Mouse (Mus musculus) cerebellum, postnatal 10 days (tissue): ENCODE measurements at regions not wholly inside any gene's neighbourhood (a gene's known extent, or its start where the extent isn't known, plus 50 kb on each side); places are given as distances from the start of the nearest gene placed in this dataset.

Experiments
- DNase-seq, 2 experiments: peaks; one replicate each; pipeline ENCODE4 v3.0.0; 2021; ENCODE audit warnings: mixed read lengths in 2 of 2

- no peak for DNase-seq
These were observed 117.8 kb upstream of the Topaz1 start for GRCm38 (mm10) chr9:122629171-122629904.

DNA sequence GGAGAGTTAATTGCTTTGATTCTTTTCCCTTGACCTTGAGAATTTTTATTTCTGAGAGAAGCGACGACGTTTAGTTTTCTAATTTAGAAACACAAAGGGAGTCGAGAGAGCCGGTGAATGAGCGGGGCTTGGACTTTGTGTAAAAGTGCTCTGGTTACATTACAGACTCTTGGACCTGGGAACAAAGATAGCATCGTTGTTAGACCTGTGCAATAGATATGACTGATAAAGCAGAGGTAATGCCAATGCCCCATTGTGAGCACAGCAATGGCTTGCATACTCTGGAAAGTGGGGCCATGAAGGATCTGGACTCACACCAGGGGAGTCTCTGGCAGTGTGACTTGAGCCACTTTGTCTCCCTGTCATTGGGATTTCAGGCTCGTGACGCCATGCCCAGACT lies 115.4 kb upstream of the Topaz1 start:
- DNase-seq, result peak; percentile 21 to 37

DNA sequence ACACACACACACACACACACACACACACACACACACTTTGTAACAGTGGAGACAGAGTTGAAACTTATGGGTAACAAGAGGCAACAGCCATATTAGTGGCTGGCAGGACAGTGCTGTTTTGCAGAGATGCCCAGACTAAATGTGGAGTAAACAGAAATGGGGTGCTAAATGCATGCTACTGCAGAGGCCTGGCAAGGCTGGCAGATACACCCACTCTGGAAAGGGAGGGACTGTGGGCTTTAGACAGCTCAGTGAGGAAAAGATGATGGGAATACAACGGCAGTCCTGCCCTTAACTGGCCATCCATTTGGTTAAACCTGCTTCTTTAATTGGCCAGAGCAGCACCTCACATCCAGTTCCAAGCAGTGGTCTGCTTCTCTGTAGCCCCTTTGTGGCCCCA lies 113.7 kb upstream of the Topaz1 start:
- no peak for DNase-seq

DNA sequence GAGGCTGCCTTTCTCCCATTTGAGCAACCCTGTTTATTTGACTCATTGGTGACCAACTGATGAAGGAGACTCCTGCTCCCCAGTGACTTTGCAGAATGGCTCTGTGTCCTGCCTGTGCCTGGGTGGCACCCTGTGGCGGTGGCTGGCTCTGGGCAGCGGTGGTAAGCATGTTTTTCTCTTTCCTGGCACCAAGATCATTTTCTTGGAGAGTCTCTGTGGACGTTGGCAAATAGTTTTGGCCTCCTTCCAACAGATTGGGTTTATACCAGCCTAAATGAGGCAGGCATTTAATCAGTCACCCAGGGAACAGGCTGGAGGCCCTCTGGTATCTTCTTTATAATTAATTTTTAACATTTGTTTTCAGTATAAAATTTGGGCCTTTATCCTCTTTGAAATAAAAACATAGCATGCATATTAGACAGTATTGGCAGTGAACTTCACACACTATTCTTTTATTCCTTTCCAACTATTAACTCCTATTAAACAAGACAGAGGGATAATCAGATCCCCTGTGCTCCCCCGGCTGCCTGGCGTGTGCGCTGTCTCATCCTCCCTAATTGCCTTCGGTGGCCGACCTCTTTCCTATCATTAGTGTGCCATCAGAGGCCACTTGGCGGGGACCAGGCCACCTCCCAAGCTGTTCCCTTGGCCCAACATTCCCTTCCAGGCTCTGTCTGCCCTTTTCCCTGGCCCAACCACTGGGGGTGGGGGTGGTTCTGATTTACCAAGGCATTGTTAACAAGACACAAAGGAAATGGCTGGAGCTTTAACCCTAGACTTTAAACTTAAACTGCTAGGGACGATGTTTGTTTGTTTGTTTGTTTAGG lies 111.8 kb upstream of the Topaz1 start:
- DNase-seq, result peak; percentile 85 to 88

DNA sequence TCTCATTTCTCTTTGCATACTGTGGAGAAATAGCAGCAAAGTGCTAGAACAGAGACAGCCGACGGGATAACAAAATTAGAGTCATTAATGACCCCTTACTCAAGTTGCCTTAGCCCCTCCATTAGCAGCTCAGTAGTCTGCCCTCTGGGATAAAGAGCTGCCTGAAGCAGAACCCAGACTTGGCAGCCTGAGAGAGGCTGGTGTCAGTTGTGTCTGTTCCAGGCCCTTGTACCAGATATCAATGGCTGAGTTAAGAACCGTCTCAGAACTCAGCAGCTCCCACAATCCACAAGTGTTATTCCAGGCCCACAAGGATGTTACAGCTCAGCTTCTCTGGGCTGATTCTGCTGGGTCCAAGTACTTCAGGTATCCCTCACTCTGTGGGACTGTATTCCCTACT lies 109.6 kb upstream of the Topaz1 start:
- peak; percentile 56 to 65 for DNase-seq

- no peak for DNase-seq
These were observed 107.9 kb upstream of the Topaz1 start for GRCm38 (mm10) chr9:122639239-122639638.

DNA sequence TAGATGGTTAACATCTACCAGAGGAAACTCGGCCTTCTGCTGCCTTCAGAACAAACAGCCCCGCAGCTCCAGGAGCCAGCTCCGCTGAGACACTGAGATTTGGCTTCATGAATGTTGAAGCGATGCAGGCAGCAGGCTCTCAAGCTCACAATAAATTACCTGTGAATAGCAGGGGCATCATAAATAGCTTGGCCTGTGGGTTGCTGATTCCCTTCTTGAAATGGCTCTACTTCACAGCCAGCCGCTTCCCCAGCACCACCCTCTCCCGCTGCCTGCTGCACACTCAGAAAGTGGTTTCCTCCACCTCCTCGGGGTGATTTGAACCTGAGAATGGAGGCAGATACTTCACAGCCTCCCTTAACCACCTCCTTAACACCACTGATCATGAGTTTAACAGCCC lies 104.2 kb upstream of the Topaz1 start:
- DNase-seq, result no peak

GRCm38 (mm10) chr9:122645569-122645968 lies 101.6 kb upstream of the Topaz1 start:
- no peak for DNase-seq

DNA sequence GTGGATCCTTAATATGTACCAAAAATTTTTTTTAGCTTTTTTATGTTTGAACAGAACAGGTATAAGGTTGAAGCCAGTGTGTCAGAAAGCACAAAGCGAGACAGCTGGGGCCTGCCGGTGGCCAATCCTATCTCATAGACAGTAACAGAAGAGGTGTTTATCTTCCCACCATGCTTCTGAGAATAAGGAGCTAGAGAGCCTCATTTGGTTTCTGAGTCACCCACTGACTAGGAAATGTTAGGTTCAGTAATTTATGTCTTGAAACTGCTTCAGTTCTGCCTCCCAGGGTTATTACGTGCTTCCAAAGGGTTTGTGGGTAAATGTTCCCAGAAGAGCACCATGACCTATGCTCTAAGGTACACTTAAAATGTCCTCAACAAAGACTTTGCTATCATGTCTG lies 96.3 kb upstream of the Topaz1 start:
- no peak for DNase-seq

DNA sequence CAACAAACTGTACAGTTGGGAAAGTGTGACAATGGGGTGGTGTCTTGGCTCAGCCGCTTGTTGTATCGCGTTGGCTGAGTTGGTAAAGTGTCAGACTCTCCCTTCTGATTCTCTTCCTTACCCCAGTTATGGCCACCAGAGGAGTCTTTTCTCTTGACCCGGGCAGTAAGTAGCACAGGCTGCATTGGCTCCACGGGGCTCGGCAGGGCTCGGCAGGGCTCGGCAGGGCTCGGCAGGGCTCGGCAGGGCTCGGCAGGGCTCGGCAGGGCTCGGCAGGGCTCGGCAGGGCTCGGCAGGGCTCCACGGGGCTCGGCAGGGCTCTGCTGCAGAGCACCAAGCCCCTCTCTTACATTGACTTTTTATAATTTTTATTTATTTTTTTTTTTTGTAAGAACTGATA lies 91.6 kb upstream of the Topaz1 start:
- DNase-seq, result peak; percentile 71 to 75

GRCm38 (mm10) chr9:122660050-122660449 lies 87.1 kb upstream of the Topaz1 start:
- no peak for DNase-seq

DNA sequence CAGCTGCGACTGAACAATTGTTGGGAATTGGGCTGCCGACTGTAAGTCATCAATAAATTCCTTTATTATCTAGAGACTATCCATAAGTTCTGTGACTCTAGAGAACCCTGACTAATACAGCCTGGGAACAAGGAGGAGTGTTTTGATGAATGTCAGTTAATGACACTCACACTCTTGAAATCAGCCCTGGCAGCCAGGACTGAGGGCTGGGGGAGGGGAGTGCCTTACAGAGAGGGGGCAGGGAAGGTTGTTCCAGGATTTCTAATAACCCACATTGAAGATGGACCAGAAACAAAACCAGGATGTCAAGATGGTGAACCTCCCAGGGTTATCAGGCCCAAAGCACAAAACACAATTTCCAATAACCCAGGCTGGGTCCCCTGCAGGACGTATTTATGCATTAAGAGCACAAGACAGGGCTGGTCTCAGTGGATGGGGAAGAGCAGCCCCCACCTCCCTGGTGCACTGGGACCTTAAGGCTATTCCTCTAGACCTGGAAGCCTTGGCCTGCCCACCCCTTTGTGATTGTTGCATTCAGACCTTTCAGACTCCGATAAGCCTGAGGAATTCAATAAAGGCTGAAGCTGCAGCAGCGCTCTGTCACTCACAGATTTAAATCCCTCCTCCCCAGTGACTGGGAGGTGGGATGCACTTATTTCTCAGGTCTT lies 80.0 kb upstream of the Topaz1 start:
- no peak for DNase-seq

GRCm38 (mm10) chr9:122667646-122667981 lies 79.5 kb upstream of the Topaz1 start:
- no peak for DNase-seq

DNA sequence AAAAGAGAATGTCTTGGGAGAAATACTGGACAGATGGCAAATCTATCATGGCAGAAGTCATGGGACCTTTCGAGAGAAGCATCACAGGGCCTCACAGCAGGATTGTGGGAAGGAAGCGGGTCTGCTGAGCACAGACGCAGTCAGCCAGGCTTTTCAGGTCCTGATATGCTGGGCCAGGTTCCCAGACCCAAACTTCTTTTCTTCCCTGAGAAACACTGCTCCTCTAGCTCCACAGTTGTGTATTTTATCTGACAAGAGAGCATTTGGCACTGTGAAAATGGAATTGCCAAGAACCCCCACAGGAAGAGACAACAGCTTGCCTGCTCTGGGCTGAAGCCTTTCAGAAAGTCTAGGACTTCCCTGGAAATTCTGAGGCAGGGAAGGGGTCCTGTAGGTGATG lies 73.4 kb upstream of the Topaz1 start:
- DNase-seq, result peak; percentile 27 to 50

GRCm38 (mm10) chr9:122678001-122678696 lies 69.0 kb upstream of the Topaz1 start:
- DNase-seq, result peak; percentile 59 to 61

DNA sequence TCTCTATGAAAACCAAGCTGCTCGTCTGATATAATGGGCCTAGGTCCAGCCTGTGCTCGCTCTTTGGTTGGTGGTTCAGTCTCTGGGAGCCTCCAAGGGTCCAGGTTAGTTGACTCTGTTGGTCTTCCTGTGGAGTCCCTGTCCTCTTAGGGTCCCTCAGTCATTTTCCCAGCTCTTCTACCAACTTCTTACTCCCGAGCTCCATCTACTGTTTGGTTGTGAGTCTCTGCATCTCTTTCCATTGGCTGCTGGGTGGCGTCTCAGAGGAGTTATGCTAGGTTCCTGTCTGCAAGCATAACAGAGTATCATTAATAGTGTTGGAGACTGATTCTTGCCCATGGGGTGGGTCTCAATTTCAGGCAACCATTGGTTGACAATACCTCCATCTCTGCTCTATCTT lies 60.0 kb upstream of the Topaz1 start:
- DNase-seq, result peak; percentile 71 to 78

GRCm38 (mm10) chr9:122691879-122692278 lies 55.3 kb upstream of the Topaz1 start:
- DNase-seq, result peak; percentile 36 to 50

GRCm38 (mm10) chr9:122695724-122696123 lies 51.4 kb upstream of the Topaz1 start:
- DNase-seq, result no peak
